In genomic region chr9:38792689-38793088, GRCm38 (mm10) we compare ENCODE assay signal across 39 mouse cellular contexts. TPM values are rescaled to one million over a fixed set of nuclear protein-coding genes. Genes with fewer than 3 reads are reported as not detected.
"Had no signal": no experiment of that assay in that cellular context is flagged by ENCODE, and none has a peak within 500 bp of the region (broad histone marks: within the 10 kb centered on the region; RNA-seq: fewer than 3 reads in every experiment).

No protein-coding gene starts in this region.

- H3K4me3 ChIP-seq: embryonic facial prominence, embryonic 10.5 days; embryonic facial prominence, embryonic 12.5 days; embryonic facial prominence, embryonic 13.5 days; embryonic facial prominence, embryonic 15.5 days; erythroblast, embryonic 14.5 days; forebrain, embryonic 10.5 days; forebrain, embryonic 12.5 days; forebrain, embryonic 13.5 days; forebrain, embryonic 15.5 days; gastrocnemius, adult 2 months; heart, adult 2 months; heart, embryonic 10.5 days had no signal

- DNase-seq: cerebellum, adult 9-10 months; cerebellum, adult 9-11 months; cerebellum, postnatal 10 days; cerebellum, postnatal 14 days; cerebellum, postnatal 25 days; cerebellum, postnatal 36 days; embryo, embryonic 11 days; forebrain, postnatal 0 days; gastrocnemius, adult 2 months; gastrocnemius, postnatal 10 days; gastrocnemius, postnatal 14 days; gastrocnemius, postnatal 25 days; gastrocnemius, postnatal 36 days; heart, adult 11 months; heart, adult 18-20 months; heart, adult 2 months had no signal

- H3K27ac ChIP-seq: embryonic facial prominence, embryonic 10.5 days; embryonic facial prominence, embryonic 12.5 days; embryonic facial prominence, embryonic 13.5 days; embryonic facial prominence, embryonic 15.5 days; forebrain, embryonic 10.5 days; forebrain, embryonic 12.5 days; forebrain, embryonic 13.5 days; forebrain, embryonic 15.5 days; gastrocnemius, adult 2 months; heart, adult 2 months; heart, embryonic 10.5 days had no signal

- ATAC-seq: forebrain, embryonic 13.5 days; forebrain, embryonic 14.5 days; forebrain, embryonic 15.5 days; forebrain, embryonic 16.5 days; forebrain, postnatal 0 days had no signal

- H3K4me1 ChIP-seq: embryonic facial prominence, embryonic 10.5 days; embryonic facial prominence, embryonic 12.5 days; embryonic facial prominence, embryonic 13.5 days; embryonic facial prominence, embryonic 15.5 days; forebrain, embryonic 10.5 days; forebrain, embryonic 12.5 days; forebrain, embryonic 13.5 days; forebrain, embryonic 15.5 days; heart, embryonic 10.5 days had no signal

RNA-seq across cellular contexts. Expression of gene Olfr921, which starts 19.8 kb away (rescaled TPM):
- total RNA-seq: forebrain, postnatal 0 days; gastrocnemius, adult 18-20 months; gastrocnemius, adult 2 months; gastrocnemius, adult 8-10 months; gastrocnemius, postnatal 10 days; gastrocnemius, postnatal 14 days; gastrocnemius, postnatal 25 days; gastrocnemius, postnatal 36 days; gastrocnemius, postnatal 4 days; granulocyte monocyte progenitor cell, adult 5-6 weeks; heart, adult 18-20 months; heart, adult 2 months; heart, adult 8-10 months had no signal
- polyA plus RNA-seq: cortical plate, adult 2 months; embryonic facial prominence, embryonic 10.5 days; embryonic facial prominence, embryonic 11.5 days; embryonic facial prominence, embryonic 12.5 days; embryonic facial prominence, embryonic 13.5 days; embryonic facial prominence, embryonic 14.5 days; embryonic facial prominence, embryonic 15.5 days; erythroblast, embryonic 14.5 days; forebrain, embryonic 10.5 days; forebrain, embryonic 11.5 days; forebrain, embryonic 12.5 days; forebrain, embryonic 13.5 days; forebrain, embryonic 14.5 days; forebrain, embryonic 15.5 days; forebrain, embryonic 16.5 days; forebrain, postnatal 0 days; gonadal fat pad, adult 2 months; heart, adult 2 months; heart, embryonic 10.5 days had no signal

RNA-seq across cellular contexts. Expression of gene Olfr922, which starts 21.7 kb away (rescaled TPM):
- total RNA-seq: forebrain, postnatal 0 days; gastrocnemius, adult 18-20 months; gastrocnemius, adult 2 months; gastrocnemius, adult 8-10 months; gastrocnemius, postnatal 10 days; gastrocnemius, postnatal 14 days; gastrocnemius, postnatal 25 days; gastrocnemius, postnatal 36 days; gastrocnemius, postnatal 4 days; granulocyte monocyte progenitor cell, adult 5-6 weeks; heart, adult 18-20 months; heart, adult 2 months; heart, adult 8-10 months had no signal
- polyA plus RNA-seq: cortical plate, adult 2 months; embryonic facial prominence, embryonic 10.5 days; embryonic facial prominence, embryonic 11.5 days; embryonic facial prominence, embryonic 12.5 days; embryonic facial prominence, embryonic 13.5 days; embryonic facial prominence, embryonic 14.5 days; embryonic facial prominence, embryonic 15.5 days; erythroblast, embryonic 14.5 days; forebrain, embryonic 10.5 days; forebrain, embryonic 11.5 days; forebrain, embryonic 12.5 days; forebrain, embryonic 13.5 days; forebrain, embryonic 14.5 days; forebrain, embryonic 15.5 days; forebrain, embryonic 16.5 days; forebrain, postnatal 0 days; frontal cortex, adult 2 months; gonadal fat pad, adult 2 months; heart, adult 2 months; heart, embryonic 10.5 days had no signal

RNA-seq across cellular contexts. Expression of gene Olfr923, which starts 33.7 kb away (rescaled TPM):
- total RNA-seq: forebrain, postnatal 0 days; gastrocnemius, adult 18-20 months; gastrocnemius, adult 2 months; gastrocnemius, adult 8-10 months; gastrocnemius, postnatal 10 days; gastrocnemius, postnatal 14 days; gastrocnemius, postnatal 25 days; gastrocnemius, postnatal 36 days; gastrocnemius, postnatal 4 days; granulocyte monocyte progenitor cell, adult 5-6 weeks; heart, adult 18-20 months; heart, adult 2 months; heart, adult 8-10 months had no signal
- polyA plus RNA-seq: cortical plate, adult 2 months; embryonic facial prominence, embryonic 10.5 days; embryonic facial prominence, embryonic 11.5 days; embryonic facial prominence, embryonic 12.5 days; forebrain, embryonic 10.5 days; forebrain, embryonic 11.5 days; forebrain, embryonic 12.5 days; forebrain, embryonic 13.5 days; forebrain, embryonic 14.5 days; forebrain, embryonic 15.5 days; forebrain, embryonic 16.5 days; forebrain, postnatal 0 days; frontal cortex, adult 2 months; gonadal fat pad, adult 2 months; heart, adult 2 months; heart, embryonic 10.5 days had no signal

RNA-seq across cellular contexts. Expression of gene Olfr920, which starts 40.6 kb away (rescaled TPM):
- polyA plus RNA-seq: embryonic facial prominence, embryonic 10.5 days; embryonic facial prominence, embryonic 11.5 days; embryonic facial prominence, embryonic 13.5 days; embryonic facial prominence, embryonic 14.5 days; embryonic facial prominence, embryonic 15.5 days; erythroblast, embryonic 14.5 days; forebrain, embryonic 10.5 days; forebrain, embryonic 11.5 days; forebrain, embryonic 12.5 days; forebrain, embryonic 13.5 days; forebrain, embryonic 14.5 days; forebrain, embryonic 16.5 days; forebrain, postnatal 0 days had no signal

RNA-seq across cellular contexts. Expression of gene Olfr924, which starts 51.6 kb away (rescaled TPM):
- total RNA-seq: forebrain, postnatal 0 days; gastrocnemius, adult 18-20 months; gastrocnemius, adult 2 months; gastrocnemius, adult 8-10 months; gastrocnemius, postnatal 10 days; gastrocnemius, postnatal 14 days; gastrocnemius, postnatal 25 days; gastrocnemius, postnatal 36 days; gastrocnemius, postnatal 4 days; granulocyte monocyte progenitor cell, adult 5-6 weeks; heart, adult 18-20 months; heart, adult 2 months; heart, adult 8-10 months had no signal
- polyA plus RNA-seq: cortical plate, adult 2 months; embryonic facial prominence, embryonic 10.5 days; embryonic facial prominence, embryonic 11.5 days; embryonic facial prominence, embryonic 12.5 days; embryonic facial prominence, embryonic 13.5 days; embryonic facial prominence, embryonic 14.5 days; erythroblast, embryonic 14.5 days; forebrain, embryonic 10.5 days; forebrain, embryonic 11.5 days; forebrain, embryonic 12.5 days; forebrain, embryonic 13.5 days; forebrain, embryonic 14.5 days; forebrain, embryonic 15.5 days; forebrain, embryonic 16.5 days; forebrain, postnatal 0 days; frontal cortex, adult 2 months; gonadal fat pad, adult 2 months; heart, adult 2 months; heart, embryonic 10.5 days had no signal
